In the genomic region with DNA sequence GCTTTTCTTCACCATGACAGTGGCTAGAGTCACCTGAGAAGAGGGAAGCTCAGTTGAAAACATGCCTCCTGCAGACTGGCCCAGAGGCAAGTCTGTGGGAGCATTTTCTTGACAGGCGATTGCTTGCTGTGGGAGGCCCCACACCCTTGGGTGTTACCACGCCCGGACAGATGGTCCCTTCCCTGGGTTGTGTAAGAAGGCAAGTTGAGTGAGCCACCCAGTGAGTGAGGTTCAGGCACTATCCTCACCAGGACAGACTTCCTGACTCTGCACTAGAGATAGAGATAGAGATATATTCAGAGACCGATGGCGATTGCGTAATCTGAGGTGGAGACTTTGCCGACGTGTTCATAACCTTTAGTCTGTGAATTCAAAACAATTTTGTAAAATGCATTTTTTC, we compare ENCODE assay signal across 11 mouse cellular contexts.
DNase-seq lines count a peak whose midpoint lies in the region; ATAC-seq and TF ChIP-seq lines count a peak whose summit lies in the region.
"Had no signal": no experiment of that assay in that cellular context is flagged by ENCODE, and none has a peak within 500 bp of the region (broad histone marks: within the 10 kb centered on the region; RNA-seq: fewer than 3 reads in every experiment).

No protein-coding gene starts in this region.

- H3K4me2 ChIP-seq in lung, embryonic 14.5 days = no peak overlapping the region
- no peak overlapping the region for H3K4me2 ChIP-seq in lung, postnatal 0 days (replicated peaks; ENCODE audit: low read depth, low read length)
- H3K4me2 ChIP-seq: heart, embryonic 15.5 days had no signal

- no peaks in the 10 kb centered on the region for H3K9me3 ChIP-seq in lung, embryonic 14.5 days (ENCODE audit: low read depth, low read length)
- peaks cover 16% of the 10 kb centered on the region for H3K9me3 ChIP-seq in erythroblast, embryonic 14.5 days (ENCODE audit: control insufficient read depth, low read length)
- H3K9me3 ChIP-seq in lung, postnatal 0 days (ENCODE audit: low read length) = no peaks in the 10 kb centered on the region
- no peaks in the 10 kb centered on the region; the same call in 1 of the 2 replicates for H3K9me3 ChIP-seq in heart, embryonic 10.5 days
- H3K9me3 ChIP-seq: heart, embryonic 15.5 days had no signal

- TF ChIP-seq CTCF in lung, embryonic 14.5 days (IDR thresholded peaks at IDR 0.05; ENCODE audit: low read depth) = no peak
- TF ChIP-seq CTCF in lung, adult 2 months (IDR thresholded peaks at IDR 0.05; ENCODE audit: insufficient read depth, low read length) = no peak
- TF ChIP-seq CTCF in lung, postnatal 0 days (IDR thresholded peaks at IDR 0.05) = no peak

- H3K27ac ChIP-seq in lung, embryonic 14.5 days (ENCODE audit: low read depth) = no peak overlapping the region
- no peak overlapping the region for H3K27ac ChIP-seq in lung, postnatal 0 days (ENCODE audit: low read length)
- H3K27ac ChIP-seq in heart, embryonic 10.5 days = no peak overlapping the region
- H3K27ac ChIP-seq: heart, embryonic 15.5 days had no signal

- 77% methylated on average over 8 of the region's 8 CpGs for WGBS in lung, embryonic 14.5 days
- WGBS in lung, adult 2 months = 59% methylated on average over 8 of the region's 8 CpGs
- 71% methylated on average over 8 of the region's 8 CpGs for WGBS in lung, postnatal 0 days
- WGBS in heart, embryonic 10.5 days = 81% methylated on average over 8 of the region's 8 CpGs

- DNase-seq in lung, embryonic 14.5 days = no peak
- no peak for DNase-seq in lung, adult 2 months
- DNase-seq in lung, postnatal 0 days (ENCODE audit: low spot score) = peak; percentile 43
- peak; percentile 35 for DNase-seq in thymus, postnatal 0 days (ENCODE audit: low spot score)
- DNase-seq in layer of hippocampus, adult 11-12 months (ENCODE audit: low spot score) = no peak
- no peak for DNase-seq in heart, embryonic 10.5 days (ENCODE audit: low spot score)
- no peak for DNase-seq in Muller cell, postnatal 12 days (ENCODE audit: inconsistent ontology term)

- no peak for TF ChIP-seq POLR2A in lung, adult 2 months (IDR thresholded peaks at IDR 0.05; ENCODE audit: borderline replicate concordance, extremely low read depth, low read depth, low read length)

- peak; percentile 50; the same call in 1 of the 2 replicates for ATAC-seq in lung, embryonic 14.5 days (ENCODE audit: insufficient read depth)
- peak; percentile 30; the same call in 1 of the 2 replicates for ATAC-seq in lung, postnatal 0 days
- ATAC-seq: forebrain, embryonic 14.5 days had no signal

- no peak overlapping the region for H3K4me3 ChIP-seq in lung, embryonic 14.5 days (ENCODE audit: low read depth, low read length)
- no peak overlapping the region for H3K4me3 ChIP-seq in lung, adult 2 months (replicated peaks; ENCODE audit: extremely low read depth, low read depth, low read length)
- H3K4me3 ChIP-seq in erythroblast, embryonic 14.5 days (replicated peaks) = peak overlapping the region; percentile 65
- H3K4me3 ChIP-seq in lung, postnatal 0 days (ENCODE audit: low read depth, low read length) = no peak overlapping the region
- H3K4me3 ChIP-seq in heart, embryonic 10.5 days = no peak overlapping the region
- H3K4me3 ChIP-seq: heart, embryonic 15.5 days; megakaryocyte, embryonic 14.5 days had no signal

- H3K4me1 ChIP-seq in lung, embryonic 14.5 days (ENCODE audit: insufficient read depth) = no peaks in the 10 kb centered on the region
- H3K4me1 ChIP-seq in lung, adult 2 months (ENCODE audit: control insufficient read depth, insufficient read depth, low read length) = no peaks in the 10 kb centered on the region; the same call in 1 of the 2 replicates
- peaks cover 74% of the 10 kb centered on the region for H3K4me1 ChIP-seq in erythroblast, embryonic 14.5 days (ENCODE audit: control insufficient read depth)
- H3K4me1 ChIP-seq in lung, postnatal 0 days (ENCODE audit: insufficient read depth, low read depth, low read length) = no peaks in the 10 kb centered on the region; the same call in 1 of the 2 replicates
- peaks cover 18% of the 10 kb centered on the region for H3K4me1 ChIP-seq in heart, embryonic 10.5 days

- no peak for TF ChIP-seq EP300 in lung, postnatal 0 days (IDR thresholded peaks at IDR 0.05)

- no peak overlapping the region for H3K9ac ChIP-seq in lung, embryonic 14.5 days
- H3K9ac ChIP-seq in lung, postnatal 0 days (replicated peaks; ENCODE audit: low read depth) = no peak overlapping the region
- H3K9ac ChIP-seq: heart, embryonic 15.5 days had no signal

- no peaks in the 10 kb centered on the region for H3K27me3 ChIP-seq in lung, embryonic 14.5 days (ENCODE audit: insufficient read depth, low read length)
- H3K27me3 ChIP-seq in erythroblast, embryonic 14.5 days (ENCODE audit: control insufficient read depth) = no peaks in the 10 kb centered on the region; the same call in 1 of the 2 replicates
- H3K27me3 ChIP-seq in lung, postnatal 0 days (replicated peaks; ENCODE audit: insufficient read depth, low read length) = no peaks in the 10 kb centered on the region
- peaks cover 10% of the 10 kb centered on the region; the same call in 1 of the 2 replicates for H3K27me3 ChIP-seq in heart, embryonic 10.5 days (ENCODE audit: insufficient read depth, poor library complexity, severe bottlenecking)

- H3K36me3 ChIP-seq in lung, embryonic 14.5 days (ENCODE audit: insufficient read depth) = no peaks in the 10 kb centered on the region
- H3K36me3 ChIP-seq in erythroblast, embryonic 14.5 days (ENCODE audit: control insufficient read depth) = peaks cover 12% of the 10 kb centered on the region
- H3K36me3 ChIP-seq in lung, postnatal 0 days (ENCODE audit: insufficient read depth, low read length) = no peaks in the 10 kb centered on the region
- H3K36me3 ChIP-seq in heart, embryonic 10.5 days = no peaks in the 10 kb centered on the region
- H3K36me3 ChIP-seq: heart, embryonic 15.5 days had no signal

Comparison
In these comparisons a context has a peak if more than half of its experiments do, and no peak if none do; other contexts are left out.
1. DNase-seq: peak in lung, postnatal 0 days (single experiment) and thymus, postnatal 0 days (single experiment); none in lung, embryonic 14.5 days (single experiment), lung, adult 2 months (single experiment), layer of hippocampus, adult 11-12 months (single experiment), heart, embryonic 10.5 days (single experiment) and Muller cell, postnatal 12 days (single experiment).